Mouse (Mus musculus): ENCODE results near the gene Inhbb. TPM values are rescaled to one million over a fixed set of nuclear protein-coding genes. Genes with fewer than 3 reads are reported as not detected.

The Inhbb gene
- polyA plus RNA-seq, 1 experiment from 2014 or later, result 3.0 TPM

Other genes with a start within 250 kb of the Inhbb start
- 94.1 and 95.6 TPM in 2 replicates for gene Ralb, start 82.5 kb upstream of the Inhbb start, polyA plus RNA-seq (2016; fragmentation: Nextera tagmentation; extraction: Ambion mirVana)
- gene Tmem185b, start 103.9 kb upstream of the Inhbb start, polyA plus RNA-seq (2016; fragmentation: Nextera tagmentation; extraction: Ambion mirVana), result 18.2 and 19.7 TPM in 2 replicates
- 23.8 and 24.8 TPM in 2 replicates for gene Epb41l5, start 226.8 kb upstream of the Inhbb start, polyA plus RNA-seq (2016; fragmentation: Nextera tagmentation; extraction: Ambion mirVana)

Measured in neural tube, embryonic 12.5 days (tissue).